In genomic region chr19:36803403-36803802, GRCm38 (mm10) we compare ENCODE assay signal across 35 mouse cellular contexts.
"Had no signal": no experiment of that assay in that cellular context is flagged by ENCODE, and none has a peak within 500 bp of the region (broad histone marks: within the 10 kb centered on the region; RNA-seq: fewer than 3 reads in every experiment).

No protein-coding gene starts in this region.

- H3K4me3 ChIP-seq: heart, embryonic 10.5 days; heart, embryonic 12.5 days; heart, embryonic 13.5 days; heart, embryonic 15.5 days; hindbrain, embryonic 10.5 days; hindbrain, embryonic 12.5 days; hindbrain, embryonic 13.5 days; hindbrain, embryonic 15.5 days; intestine, embryonic 15.5 days; kidney, embryonic 15.5 days; layer of hippocampus, adult 2 months had no signal

- DNase-seq: heart, postnatal 10 days; heart, postnatal 14 days; heart, postnatal 36 days; heart, postnatal 4 days; kidney, adult 11 months; kidney, adult 18-20 months; kidney, adult 2 months; kidney, adult 8-10 months; kidney, adult 9 months; kidney, postnatal 10 days; kidney, postnatal 14 days; kidney, postnatal 25 days; kidney, postnatal 36 days; kidney, postnatal 4 days; layer of hippocampus, adult 9-11 months; layer of hippocampus, postnatal 36 days had no signal

- ATAC-seq: hindbrain, embryonic 16.5 days; hindbrain, postnatal 0 days; inflammation-experienced regulatory T-cells, adult 6 months; intestine, embryonic 15.5 days; intestine, embryonic 16.5 days; intestine, postnatal 0 days had no signal

- H3K27me3 ChIP-seq: heart, embryonic 12.5 days; heart, embryonic 13.5 days; heart, embryonic 15.5 days; hindbrain, embryonic 12.5 days; hindbrain, embryonic 13.5 days; hindbrain, embryonic 15.5 days; intestine, embryonic 15.5 days; kidney, embryonic 15.5 days had no signal

- H3K27ac ChIP-seq: heart, embryonic 10.5 days; heart, embryonic 13.5 days; heart, embryonic 15.5 days; hindbrain, embryonic 10.5 days; hindbrain, embryonic 12.5 days; hindbrain, embryonic 13.5 days; hindbrain, embryonic 14.5 days; hindbrain, embryonic 15.5 days; hindbrain, postnatal 0 days; intestine, embryonic 15.5 days; kidney, embryonic 15.5 days; kidney, postnatal 0 days; layer of hippocampus, adult 2 months had no signal

- H3K4me1 ChIP-seq: hindbrain, embryonic 12.5 days; hindbrain, embryonic 15.5 days; kidney, embryonic 15.5 days had no signal

- H3K36me3 ChIP-seq: heart, embryonic 10.5 days; heart, embryonic 12.5 days; heart, embryonic 13.5 days; heart, embryonic 15.5 days; hindbrain, embryonic 10.5 days; hindbrain, embryonic 12.5 days; hindbrain, embryonic 13.5 days; hindbrain, embryonic 15.5 days; intestine, embryonic 15.5 days; kidney, embryonic 15.5 days had no signal

- H3K9ac ChIP-seq: heart, embryonic 12.5 days; heart, embryonic 13.5 days; heart, embryonic 15.5 days; hindbrain, embryonic 12.5 days; hindbrain, embryonic 13.5 days; hindbrain, embryonic 14.5 days; hindbrain, embryonic 15.5 days; intestine, embryonic 15.5 days; kidney, embryonic 15.5 days had no signal

- H3K4me2 ChIP-seq: heart, embryonic 11.5 days; heart, embryonic 12.5 days; heart, embryonic 13.5 days; heart, embryonic 15.5 days; hindbrain, embryonic 12.5 days; hindbrain, embryonic 13.5 days; hindbrain, embryonic 14.5 days; hindbrain, embryonic 15.5 days; intestine, embryonic 15.5 days; kidney, embryonic 15.5 days had no signal

- H3K9me3 ChIP-seq: heart, embryonic 10.5 days; hindbrain, embryonic 12.5 days; hindbrain, embryonic 13.5 days; hindbrain, embryonic 15.5 days; intestine, embryonic 15.5 days; kidney, embryonic 15.5 days had no signal
